Mouse (Mus musculus): Measurements from ENCODE around the gene Pcdh10. TPM values are rescaled to one million over a fixed set of nuclear protein-coding genes. Genes with fewer than 3 reads are reported as not detected.
A peak's percentile ranks its signal among the peaks of the same experiment; 100 is the strongest.

Gene Pcdh10
- polyA plus RNA-seq, 1 experiment from 2014 or later, result not detected

GRCm38 (mm10) chr3:45379541-45379971 is 1.4 kb downstream of the Pcdh10 start:
- H3K27me3 ChIP-seq (ENCODE audit: insufficient read depth, low read length), result peaks cover 65% of the 10 kb centered on the region
- no peak overlapping the region for H3K27ac ChIP-seq (ENCODE audit: low read depth)
- no peak for TF ChIP-seq EP300 (IDR thresholded peaks at IDR 0.05; ENCODE audit: low read depth)
- TF ChIP-seq CTCF (IDR thresholded peaks at IDR 0.05; ENCODE audit: low read depth), result no peak
- no peak overlapping the region for H3K4me2 ChIP-seq (ENCODE audit: low read depth, low read length)
- H3K9ac ChIP-seq (replicated peaks), result no peak overlapping the region
- H3K4me3 ChIP-seq (ENCODE audit: low read depth, low read length), result no peak overlapping the region
- DNase-seq (no peak), ATAC-seq (no peak)
- no peaks in the 10 kb centered on the region for H3K9me3 ChIP-seq (ENCODE audit: low read length)
- no peaks in the 10 kb centered on the region for H3K36me3 ChIP-seq (replicated peaks; ENCODE audit: insufficient read depth, low read length)
- WGBS (ENCODE audit: insufficient replicate concordance), result 4% methylated on average over 22 of the region's 29 CpGs
- H3K4me1 ChIP-seq (ENCODE audit: insufficient read depth), result peaks cover 10% of the 10 kb centered on the region

- TF ChIP-seq CTCF (IDR thresholded peaks at IDR 0.05; ENCODE audit: low read depth) (no peak), EP300 (IDR thresholded peaks at IDR 0.05; ENCODE audit: low read depth) (no peak)
- Histone ChIP-seq H3K4me2 (ENCODE audit: low read depth, low read length) (no peak overlapping the region), H3K9me3 (ENCODE audit: low read length) (no peaks in the 10 kb centered on the region), H3K36me3 (replicated peaks; ENCODE audit: insufficient read depth, low read length) (no peaks in the 10 kb centered on the region), H3K27me3 (ENCODE audit: insufficient read depth, low read length) (peaks cover 65% of the 10 kb centered on the region), H3K9ac (replicated peaks) (no peak overlapping the region), H3K4me1 (ENCODE audit: insufficient read depth) (peaks cover 10% of the 10 kb centered on the region), H3K4me3 (ENCODE audit: low read depth, low read length) (no peak overlapping the region), H3K27ac (ENCODE audit: low read depth) (no peak overlapping the region)
- DNase-seq (peak; percentile 16), ATAC-seq (no peak)
- WGBS (ENCODE audit: insufficient replicate concordance), result 1% methylated on average over 55 of the region's 55 CpGs
Measured at GRCm38 (mm10) chr3:45379972-45380761, 2.0 kb downstream of the Pcdh10 start.

- Histone ChIP-seq H3K27ac (ENCODE audit: low read depth) (no peak overlapping the region), H3K9me3 (ENCODE audit: low read length) (no peaks in the 10 kb centered on the region), H3K27me3 (ENCODE audit: insufficient read depth, low read length) (peaks cover 63% of the 10 kb centered on the region), H3K36me3 (replicated peaks; ENCODE audit: insufficient read depth, low read length) (no peaks in the 10 kb centered on the region), H3K4me2 (ENCODE audit: low read depth, low read length) (peak overlapping the region; percentile 38; the same call in 1 of the 2 replicates), H3K4me1 (ENCODE audit: insufficient read depth) (peaks cover 10% of the 10 kb centered on the region), H3K9ac (replicated peaks) (no peak overlapping the region), H3K4me3 (ENCODE audit: low read depth, low read length) (0 out of 2 replicates have a peak overlapping the region, but pooled peaks have one; percentile 15)
- DNase-seq (no peak), ATAC-seq (no peak)
- TF ChIP-seq EP300 (IDR thresholded peaks at IDR 0.05; ENCODE audit: low read depth) (no peak), CTCF (IDR thresholded peaks at IDR 0.05; ENCODE audit: low read depth) (no peak)
- 1% methylated on average over 72 of the region's 82 CpGs for WGBS (ENCODE audit: insufficient replicate concordance)
Measured at GRCm38 (mm10) chr3:45380811-45381761, 2.9 kb downstream of the Pcdh10 start.

GRCm38 (mm10) chr3:45382032-45382755 is 4.0 kb downstream of the Pcdh10 start:
- H3K27me3 ChIP-seq (ENCODE audit: insufficient read depth, low read length), result peaks cover 52% of the 10 kb centered on the region
- WGBS (ENCODE audit: insufficient replicate concordance), result 24% methylated on average over 4 of the region's 4 CpGs
- TF ChIP-seq EP300 (IDR thresholded peaks at IDR 0.05; ENCODE audit: low read depth) (no peak), CTCF (IDR thresholded peaks at IDR 0.05; ENCODE audit: low read depth) (no peak)
- DNase-seq (no peak), ATAC-seq (no peak)
- H3K9ac ChIP-seq (replicated peaks), result no peak overlapping the region
- peaks cover 6% of the 10 kb centered on the region for H3K4me1 ChIP-seq (ENCODE audit: insufficient read depth)
- H3K4me3 ChIP-seq (ENCODE audit: low read depth, low read length), result no peak overlapping the region
- H3K36me3 ChIP-seq (replicated peaks; ENCODE audit: insufficient read depth, low read length), result no peaks in the 10 kb centered on the region
- H3K4me2 ChIP-seq (ENCODE audit: low read depth, low read length), result no peak overlapping the region
- no peaks in the 10 kb centered on the region for H3K9me3 ChIP-seq (ENCODE audit: low read length)
- no peak overlapping the region for H3K27ac ChIP-seq (ENCODE audit: low read depth)

GRCm38 (mm10) chr3:45383831-45384230 is 5.6 kb downstream of the Pcdh10 start:
- Histone ChIP-seq H3K27me3 (ENCODE audit: insufficient read depth, low read length) (peaks cover 37% of the 10 kb centered on the region), H3K9ac (replicated peaks) (no peak overlapping the region), H3K27ac (ENCODE audit: low read depth) (no peak overlapping the region), H3K4me3 (ENCODE audit: low read depth, low read length) (no peak overlapping the region), H3K4me1 (ENCODE audit: insufficient read depth) (no peaks in the 10 kb centered on the region; the same call in 1 of the 2 replicates), H3K9me3 (ENCODE audit: low read length) (no peaks in the 10 kb centered on the region), H3K4me2 (ENCODE audit: low read depth, low read length) (no peak overlapping the region), H3K36me3 (replicated peaks; ENCODE audit: insufficient read depth, low read length) (no peaks in the 10 kb centered on the region)
- ATAC-seq, result no peak
- TF ChIP-seq CTCF (IDR thresholded peaks at IDR 0.05; ENCODE audit: low read depth) (no peak), EP300 (IDR thresholded peaks at IDR 0.05; ENCODE audit: low read depth) (no peak)
- DNase-seq, result no peak
- 50% methylated on average over 2 of the region's 2 CpGs for WGBS (ENCODE audit: insufficient replicate concordance)

All from liver, postnatal 0 days (tissue).